Mouse (Mus musculus): ENCODE measurements around the gene Lrba. TPM values are rescaled to one million over a fixed set of nuclear protein-coding genes. Genes with fewer than 3 reads are reported as not detected.

Gene Lrba
- polyA plus RNA-seq, 1 experiment from 2014 or later = 1.8 TPM

DNA sequence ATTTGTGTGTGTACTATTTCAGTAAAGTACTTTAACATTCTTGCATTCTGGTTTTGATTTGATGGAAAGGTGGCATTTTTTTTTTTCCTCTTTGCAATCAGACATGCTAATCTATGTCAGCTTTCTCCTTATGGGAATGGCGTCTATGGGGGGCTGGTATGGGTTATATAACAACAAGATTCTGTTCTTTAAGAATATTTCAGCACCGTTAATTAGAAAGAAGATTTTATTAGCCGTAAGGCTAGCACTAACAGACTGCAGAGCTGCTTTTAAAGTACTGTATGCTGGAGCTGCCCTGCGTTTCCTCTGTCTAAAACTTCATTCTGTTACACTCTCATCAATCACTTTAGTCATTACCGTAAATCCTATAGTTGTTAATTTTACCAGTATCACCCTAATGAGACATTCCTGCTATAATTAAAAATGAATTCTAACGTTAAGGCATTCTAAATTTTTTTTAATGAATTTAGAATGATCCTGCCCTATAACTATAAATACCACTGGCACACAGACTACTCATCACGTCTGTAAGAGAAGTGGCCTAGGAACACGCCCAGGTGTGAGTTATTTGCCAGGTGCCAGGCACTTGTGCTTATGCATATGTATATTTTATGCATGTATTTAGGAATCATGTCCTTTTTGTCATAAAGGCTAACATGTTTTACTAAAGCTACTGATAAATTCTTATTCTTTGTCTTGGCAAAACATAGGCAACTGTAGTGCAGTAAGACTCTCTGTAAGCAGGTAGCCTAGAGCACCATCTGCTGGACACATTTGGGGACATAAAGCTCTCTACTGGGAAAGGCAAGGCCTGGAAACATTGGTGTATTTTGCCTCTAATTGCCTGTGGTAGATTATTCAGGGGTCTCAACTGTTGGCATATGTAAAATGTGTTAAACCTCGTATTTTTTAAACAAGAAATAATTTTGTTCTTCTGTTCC lies 536.9 kb downstream of the Lrba start:
- no peaks in the 10 kb centered on the region for H3K9me3 ChIP-seq (ENCODE audit: low read length)
- no peaks in the 10 kb centered on the region for H3K36me3 ChIP-seq (replicated peaks; ENCODE audit: insufficient read depth, low read length)
- no peak overlapping the region for H3K4me3 ChIP-seq (ENCODE audit: low read depth, low read length)
- H3K9ac ChIP-seq (replicated peaks) = no peak overlapping the region
- no peak overlapping the region for H3K27ac ChIP-seq (ENCODE audit: low read depth)
- ATAC-seq (no peak), DNase-seq (peak; percentile 61)
- 66% methylated on average over 9 of the region's 9 CpGs for WGBS (ENCODE audit: insufficient replicate concordance)
- no peaks in the 10 kb centered on the region for H3K27me3 ChIP-seq (ENCODE audit: insufficient read depth, low read length)
- H3K4me1 ChIP-seq (ENCODE audit: insufficient read depth) = no peaks in the 10 kb centered on the region
- H3K4me2 ChIP-seq (ENCODE audit: low read depth, low read length) = no peak overlapping the region
- TF ChIP-seq EP300 (IDR thresholded peaks at IDR 0.05; ENCODE audit: low read depth) (no peak), CTCF (IDR thresholded peaks at IDR 0.05; ENCODE audit: low read depth) (peak; percentile 82)

DNA sequence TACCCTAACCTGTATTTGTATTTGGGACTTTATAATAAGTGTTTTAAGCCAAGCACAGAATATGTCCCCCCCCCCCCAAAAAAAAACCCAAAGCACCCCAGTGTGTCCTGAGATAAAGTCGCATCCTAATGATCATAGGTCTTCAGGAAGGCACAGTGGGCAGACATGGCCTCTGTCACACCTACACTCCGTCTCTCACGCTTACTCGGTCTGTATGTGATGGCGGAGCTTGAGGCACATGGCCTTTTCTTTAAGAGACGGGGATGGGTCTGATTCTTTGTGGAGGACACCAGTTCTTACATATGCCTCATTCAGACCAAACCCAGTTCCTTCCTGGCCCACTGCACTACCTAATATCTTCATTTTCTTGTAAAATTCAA lies 537.5 kb downstream of the Lrba start:
- TF ChIP-seq EP300 (IDR thresholded peaks at IDR 0.05; ENCODE audit: low read depth) (no peak), CTCF (IDR thresholded peaks at IDR 0.05; ENCODE audit: low read depth) (no peak)

DNA sequence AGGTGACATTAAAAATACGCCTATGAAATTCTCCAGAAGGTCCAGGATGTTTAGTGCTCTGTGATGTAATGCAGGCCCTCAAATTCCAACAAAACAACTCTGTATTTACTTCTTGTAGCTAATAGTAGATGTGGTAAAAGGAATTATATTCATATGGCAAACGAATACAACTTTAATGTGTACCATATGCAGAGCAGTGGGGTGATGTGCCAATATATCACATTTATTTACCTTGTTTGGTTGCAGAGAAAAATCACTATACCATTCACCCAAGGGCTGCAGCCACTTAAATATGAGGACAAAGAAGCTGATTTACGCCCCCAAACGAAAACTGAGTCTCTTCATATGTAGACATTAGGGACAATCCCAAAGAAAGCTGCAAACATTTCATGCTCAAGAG lies 538.0 kb downstream of the Lrba start:
- Histone ChIP-seq H3K4me1 (ENCODE audit: insufficient read depth) (no peaks in the 10 kb centered on the region), H3K27ac (ENCODE audit: low read depth) (no peak overlapping the region), H3K27me3 (ENCODE audit: insufficient read depth, low read length) (no peaks in the 10 kb centered on the region), H3K4me2 (ENCODE audit: low read depth, low read length) (no peak overlapping the region), H3K36me3 (replicated peaks; ENCODE audit: insufficient read depth, low read length) (no peaks in the 10 kb centered on the region), H3K9ac (replicated peaks) (no peak overlapping the region), H3K4me3 (ENCODE audit: low read depth, low read length) (no peak overlapping the region), H3K9me3 (ENCODE audit: low read length) (no peaks in the 10 kb centered on the region)
- TF ChIP-seq EP300 (IDR thresholded peaks at IDR 0.05; ENCODE audit: low read depth) (no peak), CTCF (IDR thresholded peaks at IDR 0.05; ENCODE audit: low read depth) (no peak)
- no peak for ATAC-seq
- WGBS (ENCODE audit: insufficient replicate concordance) = 86% methylated on average over 4 of the region's 4 CpGs
- no peak for DNase-seq

More for the DNA sequence above, 537.5 kb downstream of the Lrba start:
- no peak overlapping the region for H3K4me3 ChIP-seq (ENCODE audit: low read depth, low read length)
- H3K36me3 ChIP-seq (replicated peaks; ENCODE audit: insufficient read depth, low read length) = no peaks in the 10 kb centered on the region
- 86% methylated on average over 6 of the region's 6 CpGs for WGBS (ENCODE audit: insufficient replicate concordance)
- DNase-seq = no peak
- H3K4me2 ChIP-seq (ENCODE audit: low read depth, low read length) = no peak overlapping the region
- no peaks in the 10 kb centered on the region for H3K9me3 ChIP-seq (ENCODE audit: low read length)
- H3K27ac ChIP-seq (ENCODE audit: low read depth) = no peak overlapping the region
- H3K9ac ChIP-seq (replicated peaks) = no peak overlapping the region
- no peak for ATAC-seq
- no peaks in the 10 kb centered on the region for H3K4me1 ChIP-seq (ENCODE audit: insufficient read depth)
- no peaks in the 10 kb centered on the region for H3K27me3 ChIP-seq (ENCODE audit: insufficient read depth, low read length)

DNA sequence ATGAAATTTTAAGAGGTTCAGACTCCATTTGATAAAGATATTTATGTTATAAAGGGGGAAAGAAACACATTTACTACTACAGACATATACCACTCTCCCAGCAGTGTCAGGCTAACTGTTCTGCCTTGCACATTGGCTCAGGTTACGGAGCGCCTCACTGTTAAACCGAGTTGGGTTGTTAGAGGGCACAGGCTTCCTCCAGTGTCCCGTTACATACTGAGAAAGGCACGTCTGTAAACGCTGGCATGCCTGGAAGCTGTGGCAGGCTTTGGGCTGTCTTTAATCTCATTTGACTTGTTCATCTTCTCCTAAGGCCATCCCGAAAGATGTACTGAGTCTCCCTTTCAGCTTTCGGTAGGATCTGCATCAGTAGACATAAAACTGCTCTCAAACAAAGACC lies 544.1 kb downstream of the Lrba start:
- TF ChIP-seq CTCF (IDR thresholded peaks at IDR 0.05; ENCODE audit: low read depth) = no peak
- TF ChIP-seq EP300 (IDR thresholded peaks at IDR 0.05; ENCODE audit: low read depth) = no peak
- Histone ChIP-seq H3K4me3 (ENCODE audit: low read depth, low read length) (no peak overlapping the region), H3K9ac (replicated peaks) (no peak overlapping the region), H3K4me1 (ENCODE audit: insufficient read depth) (no peaks in the 10 kb centered on the region), H3K9me3 (ENCODE audit: low read length) (no peaks in the 10 kb centered on the region), H3K36me3 (replicated peaks; ENCODE audit: insufficient read depth, low read length) (no peaks in the 10 kb centered on the region), H3K4me2 (ENCODE audit: low read depth, low read length) (no peak overlapping the region), H3K27ac (ENCODE audit: low read depth) (no peak overlapping the region), H3K27me3 (ENCODE audit: insufficient read depth, low read length) (no peaks in the 10 kb centered on the region)
- WGBS (ENCODE audit: insufficient replicate concordance) = 62% methylated on average over 8 of the region's 8 CpGs
- DNase-seq (no peak), ATAC-seq (no peak)

DNA sequence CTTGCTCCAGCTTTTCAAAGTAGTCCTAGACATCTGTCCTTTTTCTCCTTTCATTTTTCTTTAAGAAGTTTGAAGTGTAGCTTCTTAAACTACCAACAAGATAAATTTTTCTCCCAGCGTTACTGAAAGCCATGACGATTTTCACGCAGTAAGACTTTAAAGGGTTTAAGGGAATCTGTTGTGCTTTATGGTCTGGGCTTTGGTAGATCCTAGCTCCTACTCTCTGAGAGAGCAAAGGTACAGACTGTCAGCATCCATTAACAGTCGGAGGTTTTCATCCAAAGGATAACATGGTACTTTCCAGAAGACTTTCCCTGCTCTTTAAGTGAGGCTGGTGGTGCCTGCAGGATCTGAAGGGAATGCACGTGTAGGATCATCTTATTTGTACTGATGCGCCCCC lies 544.5 kb downstream of the Lrba start:
- no peaks in the 10 kb centered on the region for H3K36me3 ChIP-seq (replicated peaks; ENCODE audit: insufficient read depth, low read length)
- DNase-seq = no peak
- H3K27me3 ChIP-seq (ENCODE audit: insufficient read depth, low read length) = no peaks in the 10 kb centered on the region
- 74% methylated on average over 6 of the region's 6 CpGs for WGBS (ENCODE audit: insufficient replicate concordance)
- TF ChIP-seq CTCF (IDR thresholded peaks at IDR 0.05; ENCODE audit: low read depth) (no peak), EP300 (IDR thresholded peaks at IDR 0.05; ENCODE audit: low read depth) (no peak)
- no peak for ATAC-seq
- H3K4me1 ChIP-seq (ENCODE audit: insufficient read depth) = no peaks in the 10 kb centered on the region
- no peaks in the 10 kb centered on the region for H3K9me3 ChIP-seq (ENCODE audit: low read length)
- H3K4me3 ChIP-seq (ENCODE audit: low read depth, low read length) = no peak overlapping the region
- H3K27ac ChIP-seq (ENCODE audit: low read depth) = no peak overlapping the region
- no peak overlapping the region for H3K9ac ChIP-seq (replicated peaks)
- no peak overlapping the region for H3K4me2 ChIP-seq (ENCODE audit: low read depth, low read length)

DNA sequence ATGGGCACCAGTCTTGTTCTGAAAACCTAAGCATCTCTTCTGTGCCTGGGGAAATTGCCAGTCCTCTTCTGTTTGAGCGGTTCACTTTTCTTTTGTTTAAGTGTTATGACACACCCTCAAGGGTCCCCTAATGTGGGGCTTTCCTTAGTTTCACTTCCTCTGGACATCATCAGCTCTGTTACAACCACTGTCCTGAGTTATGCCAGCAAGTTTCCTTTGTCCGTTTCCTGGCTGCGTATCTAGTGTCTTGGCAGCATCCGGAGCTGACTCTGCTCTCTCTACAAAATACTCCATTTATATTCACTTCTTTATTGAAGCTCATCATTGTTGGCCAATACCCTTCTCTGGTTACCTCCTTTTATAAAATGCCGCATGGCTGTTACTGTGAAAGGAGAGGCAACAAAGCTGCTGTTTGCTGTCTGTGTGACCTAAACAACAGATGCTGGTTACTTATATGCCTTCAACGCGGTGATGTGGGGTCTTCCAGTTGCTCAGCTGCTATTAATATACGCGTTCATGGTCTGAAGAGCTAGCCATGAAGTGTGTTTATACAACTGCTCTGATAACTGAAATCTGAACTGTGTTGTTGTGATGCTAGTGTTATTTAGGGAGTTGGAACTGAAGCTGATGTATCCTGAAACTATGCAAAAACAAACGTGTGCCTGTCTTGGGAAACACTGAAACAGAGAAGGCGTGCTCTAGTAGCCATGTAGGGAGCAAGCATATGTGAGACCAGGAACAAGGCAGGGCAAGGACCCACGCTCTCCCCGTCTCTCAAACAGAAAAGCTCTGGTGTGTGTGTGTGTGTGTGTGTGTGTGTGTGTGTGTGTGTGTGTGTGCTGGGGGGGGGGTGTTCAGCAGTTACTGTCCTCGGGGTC lies 550.3 kb downstream of the Lrba start:
- Histone ChIP-seq H3K36me3 (replicated peaks; ENCODE audit: insufficient read depth, low read length) (no peaks in the 10 kb centered on the region), H3K9me3 (ENCODE audit: low read length) (no peaks in the 10 kb centered on the region), H3K4me2 (ENCODE audit: low read depth, low read length) (peak overlapping the region; percentile 24; the same call in 1 of the 2 replicates), H3K27me3 (ENCODE audit: insufficient read depth, low read length) (no peaks in the 10 kb centered on the region), H3K9ac (replicated peaks) (no peak overlapping the region), H3K27ac (ENCODE audit: low read depth) (peak overlapping the region; percentile 69), H3K4me1 (ENCODE audit: insufficient read depth) (no peaks in the 10 kb centered on the region), H3K4me3 (ENCODE audit: low read depth, low read length) (no peak overlapping the region)
- TF ChIP-seq CTCF (IDR thresholded peaks at IDR 0.05; ENCODE audit: low read depth) (no peak), EP300 (IDR thresholded peaks at IDR 0.05; ENCODE audit: low read depth) (peak; percentile 22; the same call in 1 of the 2 replicates)
- DNase-seq (no peak), ATAC-seq (peak; percentile 56)
- 48% methylated on average over 14 of the region's 14 CpGs for WGBS (ENCODE audit: insufficient replicate concordance)
